In genomic region chr10:17645363-17645762, GRCm38 (mm10) we compare ENCODE assay signal across 25 mouse cellular contexts.
DNase-seq lines count a peak whose midpoint lies in the region; ATAC-seq and TF ChIP-seq lines count a peak whose summit lies in the region.
"Had no signal": no experiment of that assay in that cellular context is flagged by ENCODE, and none has a peak within 500 bp of the region (broad histone marks: within the 10 kb centered on the region; RNA-seq: fewer than 3 reads in every experiment).

No protein-coding gene starts in this region.

- WGBS in intestine, postnatal 0 days: 52% methylated on average over 5 of the region's 5 CpGs
- 24% methylated on average over 5 of the region's 5 CpGs for WGBS in liver, embryonic 14.5 days (ENCODE audit: insufficient replicate concordance)
- WGBS in small intestine, adult 2 months: 39% methylated on average over 5 of the region's 5 CpGs

- no peak overlapping the region for H3K9ac ChIP-seq in intestine, postnatal 0 days (ENCODE audit: low read depth, low read length)
- H3K9ac ChIP-seq in liver, embryonic 14.5 days (replicated peaks): no peak overlapping the region
- H3K9ac ChIP-seq: embryonic facial prominence, embryonic 12.5 days; forebrain, embryonic 15.5 days; hindbrain, embryonic 12.5 days; limb, embryonic 15.5 days; lung, embryonic 15.5 days had no signal

- H3K4me1 ChIP-seq in intestine, postnatal 0 days (replicated peaks; ENCODE audit: control insufficient read depth, insufficient read depth, low read length): no peaks in the 10 kb centered on the region; the same call in 1 of the 2 replicates
- H3K4me1 ChIP-seq in liver, embryonic 14.5 days (replicated peaks; ENCODE audit: control insufficient read depth in 2 of 2, insufficient read depth in 2 of 2, low read length in 1 of 2): peaks cover 10 to 11% of the 10 kb centered on the region in 2 experiments
- H3K4me1 ChIP-seq in small intestine, adult 2 months (ENCODE audit: control insufficient read depth, insufficient read depth, insufficient read length, low read length): peaks cover 15% of the 10 kb centered on the region
- H3K4me1 ChIP-seq: embryonic facial prominence, embryonic 12.5 days; forebrain, embryonic 15.5 days; hindbrain, embryonic 12.5 days; limb, embryonic 15.5 days had no signal

- no peaks in the 10 kb centered on the region for H3K27me3 ChIP-seq in intestine, postnatal 0 days (replicated peaks; ENCODE audit: control insufficient read depth, insufficient read depth, low read length)
- no peaks in the 10 kb centered on the region for H3K27me3 ChIP-seq in liver, embryonic 14.5 days (ENCODE audit: control insufficient read depth, insufficient read depth, low read length)
- H3K27me3 ChIP-seq in small intestine, adult 2 months (ENCODE audit: control insufficient read depth, insufficient read depth, low read length): no peaks in the 10 kb centered on the region
- H3K27me3 ChIP-seq: embryonic facial prominence, embryonic 12.5 days; forebrain, embryonic 15.5 days; hindbrain, embryonic 12.5 days; limb, embryonic 15.5 days; lung, embryonic 15.5 days had no signal

- no peak overlapping the region for H3K4me2 ChIP-seq in intestine, postnatal 0 days (replicated peaks; ENCODE audit: low read depth)
- H3K4me2 ChIP-seq in liver, embryonic 14.5 days (ENCODE audit: low read depth): peak overlapping the region; percentile 15; the same call in 1 of the 2 replicates
- H3K4me2 ChIP-seq: embryonic facial prominence, embryonic 12.5 days; forebrain, embryonic 15.5 days; heart, embryonic 11.5 days; hindbrain, embryonic 12.5 days; limb, embryonic 15.5 days; lung, embryonic 15.5 days had no signal

- no peak for TF ChIP-seq CTCF in intestine, postnatal 0 days (IDR thresholded peaks at IDR 0.05; ENCODE audit: low read depth)
- TF ChIP-seq CTCF in liver, embryonic 14.5 days (IDR thresholded peaks at IDR 0.05; ENCODE audit: low read depth): no peak
- no peak for TF ChIP-seq CTCF in small intestine, adult 2 months (IDR thresholded peaks at IDR 0.05; ENCODE audit: extremely low read depth, insufficient read length, insufficient replicate concordance, low read depth, low read length)

- no peak overlapping the region for H3K4me3 ChIP-seq in intestine, postnatal 0 days (ENCODE audit: low read depth, low read length)
- no peak overlapping the region for H3K4me3 ChIP-seq in liver, embryonic 14.5 days (ENCODE audit: insufficient read depth in 1 of 2, low read depth in 2 of 2, low read length in 2 of 2)
- H3K4me3 ChIP-seq in small intestine, adult 2 months (ENCODE audit: low read depth, low read length): no peak overlapping the region
- H3K4me3 ChIP-seq: embryonic facial prominence, embryonic 12.5 days; forebrain, embryonic 15.5 days; hindbrain, embryonic 12.5 days; limb, embryonic 15.5 days; lung, embryonic 15.5 days had no signal

- no peak for TF ChIP-seq EP300 in liver, embryonic 14.5 days (IDR thresholded peaks at IDR 0.05; ENCODE audit: low read depth)

- peak; percentile 13 for DNase-seq in c-Kit-positive CD71-positive TER-119-negative erythroid progenitor cells, embryonic 14.5 days (ENCODE audit: low read depth)
- DNase-seq in liver, embryonic 14.5 days (ENCODE audit: low read depth in 3 of 3, low spot score in 3 of 3): no peak
- no peak for DNase-seq in adrenal gland, postnatal 10 days
- DNase-seq in layer of hippocampus, postnatal 10 days (ENCODE audit: low spot score in 2 of 2): no peak
- DNase-seq: adrenal gland, postnatal 25 days; cerebellum, adult 2 months; cerebellum, postnatal 14 days; gastrocnemius, postnatal 25 days; heart, adult 18-20 months; heart, postnatal 36 days; kidney, adult 11 months; kidney, postnatal 14 days; left cerebral cortex, postnatal 4 days; lung, postnatal 4 days; midbrain, embryonic 14.5 days had no signal

- peak; percentile 59 for ATAC-seq in intestine, postnatal 0 days
- ATAC-seq in liver, embryonic 14.5 days (ENCODE audit: insufficient read depth): peak; percentile 77; the same call in 1 of the 2 replicates
- no peak for ATAC-seq in activated CD4-positive, CD25-positive, alpha-beta regulatory T cell, adult 4 months
- ATAC-seq: forebrain, embryonic 15.5 days; hindbrain, postnatal 0 days had no signal

- peak overlapping the region; percentile 6; the same call in 1 of the 2 replicates for H3K27ac ChIP-seq in intestine, postnatal 0 days (ENCODE audit: low read depth, low read length)
- H3K27ac ChIP-seq in liver, embryonic 14.5 days: no peak overlapping the region
- peak overlapping the region; percentile 85 for H3K27ac ChIP-seq in small intestine, adult 2 months (ENCODE audit: insufficient read depth, low read depth, low read length)
- H3K27ac ChIP-seq: embryonic facial prominence, embryonic 12.5 days; forebrain, embryonic 15.5 days; hindbrain, embryonic 12.5 days; hindbrain, postnatal 0 days; limb, embryonic 15.5 days; lung, embryonic 15.5 days had no signal

- no peak for TF ChIP-seq POLR2A in small intestine, adult 2 months (IDR thresholded peaks at IDR 0.05; ENCODE audit: low read depth, low read length)

- no peaks in the 10 kb centered on the region for H3K36me3 ChIP-seq in intestine, postnatal 0 days (ENCODE audit: control insufficient read depth, insufficient read depth)
- H3K36me3 ChIP-seq in liver, embryonic 14.5 days (replicated peaks; ENCODE audit: control insufficient read depth, insufficient read depth, low read depth): no peaks in the 10 kb centered on the region
- no peaks in the 10 kb centered on the region for H3K36me3 ChIP-seq in small intestine, adult 2 months (ENCODE audit: control insufficient read depth, insufficient read depth, low read length)
- H3K36me3 ChIP-seq: embryonic facial prominence, embryonic 12.5 days; forebrain, embryonic 15.5 days; hindbrain, embryonic 12.5 days; limb, embryonic 15.5 days; lung, embryonic 15.5 days had no signal

- H3K9me3 ChIP-seq in intestine, postnatal 0 days (ENCODE audit: control insufficient read depth): no peaks in the 10 kb centered on the region
- no peaks in the 10 kb centered on the region for H3K9me3 ChIP-seq in liver, embryonic 14.5 days (ENCODE audit: control insufficient read depth, low read length)
- H3K9me3 ChIP-seq: embryonic facial prominence, embryonic 12.5 days; forebrain, embryonic 15.5 days; hindbrain, embryonic 12.5 days; limb, embryonic 15.5 days; lung, embryonic 15.5 days had no signal
